Mouse (Mus musculus): ENCODE measurements around the gene Aoc1.

DNA sequence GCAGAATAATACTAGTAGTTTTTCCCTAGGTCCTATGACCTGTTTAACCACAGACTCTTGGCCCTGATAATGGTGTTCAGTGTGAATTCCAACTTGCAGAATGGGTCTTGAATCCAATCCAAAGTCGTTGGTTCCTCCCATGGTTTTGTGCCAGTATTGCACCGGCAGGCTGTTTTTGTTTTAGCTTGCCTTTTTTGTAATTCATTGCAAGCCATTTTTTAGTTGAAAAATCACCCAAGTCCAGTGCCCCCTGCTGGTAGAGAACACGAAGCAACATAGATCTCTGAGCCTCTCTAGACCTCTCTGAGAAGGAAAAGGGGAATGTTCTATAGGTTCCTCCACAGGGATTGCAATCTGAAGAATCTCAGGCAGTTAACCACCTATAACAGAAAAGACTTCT lies 39.3 kb downstream of the Aoc1 start:
- 0 out of 2 replicates have a peak, but pooled peaks have one; percentile 8 for TF ChIP-seq CTCF (IDR thresholded peaks at IDR 0.05; ENCODE audit: extremely low read depth, insufficient read depth, low read length)
- TF ChIP-seq POLR2A (IDR thresholded peaks at IDR 0.05; ENCODE audit: extremely low read depth, insufficient read depth, low read length), result no peak

All from cortical plate, adult 2 months (tissue).